12 mouse cellular contexts compared by ENCODE assay signal in the genomic region with DNA sequence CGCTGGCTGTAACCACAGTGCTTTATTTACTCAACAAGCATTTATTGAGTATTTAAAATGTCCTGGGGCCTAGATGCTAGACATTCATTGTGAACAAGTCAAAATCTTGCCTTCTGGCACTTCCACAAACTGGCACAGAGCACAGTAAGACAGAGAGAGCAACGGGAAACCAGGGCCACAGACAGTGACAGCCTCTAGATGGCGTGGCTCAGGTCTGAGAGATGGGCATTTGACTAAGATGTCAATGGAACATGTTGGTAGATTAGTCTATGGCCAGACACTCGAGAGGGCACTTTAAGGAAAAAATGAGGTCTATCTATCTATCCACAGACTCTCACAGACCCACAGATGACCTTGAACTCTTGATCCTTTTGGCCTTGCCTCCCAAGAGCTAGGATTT. TPM values are rescaled to one million over a fixed set of nuclear protein-coding genes. Genes with fewer than 3 reads are reported as not detected.
A peak's percentile ranks its signal among the peaks of the same experiment; 100 is the strongest.
DNase-seq lines count a peak whose midpoint lies in the region; ATAC-seq lines count a peak whose summit lies in the region.
"Had no signal": no experiment of that assay in that cellular context is flagged by ENCODE, and none has a peak within 500 bp of the region (broad histone marks: within the 10 kb centered on the region; RNA-seq: fewer than 3 reads in every experiment).

No protein-coding gene starts in this region.

- intact Hi-C loops in left cerebral cortex, postnatal 4 days (cut with DNase I), result no loop called here
- intact Hi-C loops in left cerebral cortex, postnatal 14 days (cut with DNase I), result loop anchor here (5.0 kb wide), 2 partner anchors 390 to 535 kb away; no protein-coding TSS in a partner anchor

- no peak for ATAC-seq in cerebellum, adult (ENCODE audit: insufficient number of reproducible peaks, low FRiP score, low TSS enrichment)
- ATAC-seq: liver, embryonic 12.5 days; midbrain, embryonic 16.5 days had no signal

- DNase-seq in cerebellum, postnatal 10 days, result peak; percentile 41 to 47
- DNase-seq in left cerebral cortex, postnatal 4 days, result peak; percentile 18
- DNase-seq in left cerebral cortex, postnatal 14 days (ENCODE audit: low spot score in 2 of 2), result no peak
- DNase-seq in 416B (ENCODE audit: low read depth) (peak; percentile 54), ZHBTc4 (ENCODE audit: low read depth, low spot score) (peak; percentile 35)
- DNase-seq in ovary, postnatal 10 days (ENCODE audit: low spot score), result no peak
- DNase-seq in embryo, embryonic 10.5 days (ENCODE audit: low spot score), result no peak
- DNase-seq: kidney, adult 18-20 months; lung, postnatal 4 days had no signal

RNA-seq across cellular contexts. Expression of a gene that starts 17.7 kb away (rescaled TPM):
- 1 to 10 TPM; 7.3 to 7.6 TPM for total RNA-seq in left cerebral cortex, postnatal 4 days (2021)
- 10 to 100 TPM; 12.5 to 15.0 TPM for total RNA-seq in left cerebral cortex, postnatal 14 days (2021)

RNA-seq across cellular contexts. Expression of a gene that starts 50.9 kb away (rescaled TPM):
- total RNA-seq in left cerebral cortex, postnatal 4 days (2021), result 10 to 100 TPM; 37.5 to 38.6 TPM
- 10 to 100 TPM; 24.5 to 26.4 TPM for total RNA-seq in left cerebral cortex, postnatal 14 days (2021)

Comparison
In these comparisons a context has a peak if more than half of its experiments do, and no peak if none do; other contexts are left out.
1. DNase-seq: peak in cerebellum, postnatal 10 days (2 of 2), left cerebral cortex, postnatal 4 days (single experiment), 416B (single experiment) and ZHBTc4 (single experiment); none in left cerebral cortex, postnatal 14 days (0 of 2), ovary, postnatal 10 days (single experiment) and embryo, embryonic 10.5 days (single experiment).